Mouse (Mus musculus) liver, embryonic 14 days (tissue): ENCODE data around the gene Gstcd. TPM values are rescaled to one million over a fixed set of nuclear protein-coding genes. Genes with fewer than 3 reads are reported as not detected.

ENCODE experiments used
- polyA plus RNA-seq: library from polyadenylated mRNA; depleted of rRNA; stranded (reverse); fragments of >200 nt; gene quantifications from 2 replicates; pipeline ENCODE4 v1.2.3, GENCODE M21; 2012; rRNA removed

The Gstcd gene
- 5.7 and 6.2 TPM in 2 replicates for polyA plus RNA-seq

DNA sequence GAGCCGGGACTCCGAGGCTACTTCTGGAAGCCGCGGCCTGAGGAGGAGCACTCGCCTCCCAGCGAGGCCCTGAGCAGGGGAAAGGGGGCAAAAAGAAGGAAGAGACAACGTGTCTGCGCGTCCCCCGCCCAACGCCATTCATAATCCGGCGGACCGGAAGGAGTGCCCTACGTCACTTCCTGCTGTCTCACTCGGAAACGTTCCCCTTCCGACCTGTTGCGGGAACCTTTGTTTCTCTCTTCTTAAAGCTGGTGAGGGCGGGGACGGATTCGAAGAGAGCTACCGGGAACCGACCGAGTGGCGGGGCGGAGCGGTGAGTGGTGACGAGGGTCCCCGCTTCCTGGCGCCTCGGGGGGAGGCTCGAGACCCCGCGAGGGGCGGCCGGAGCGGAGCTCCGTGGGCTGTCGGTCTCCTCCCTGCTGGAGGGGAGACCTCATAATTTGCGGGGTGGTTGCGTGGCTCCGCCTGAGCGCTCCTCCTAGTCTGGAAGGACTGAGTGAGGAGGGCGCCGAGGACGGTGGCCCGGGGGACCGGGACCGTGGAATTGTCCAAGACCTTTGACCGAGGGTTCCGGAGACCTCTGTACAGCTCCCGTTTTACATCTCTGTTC is at the start of gene Gstcd, which contains the start of gene Ints12:
TSS of gene Gstcd (minus strand) at position 370 of the 610 bp plus-strand sequence.
TSS of gene Ints12 (plus strand) at position 177 of the 610 bp plus-strand sequence.

DNA sequence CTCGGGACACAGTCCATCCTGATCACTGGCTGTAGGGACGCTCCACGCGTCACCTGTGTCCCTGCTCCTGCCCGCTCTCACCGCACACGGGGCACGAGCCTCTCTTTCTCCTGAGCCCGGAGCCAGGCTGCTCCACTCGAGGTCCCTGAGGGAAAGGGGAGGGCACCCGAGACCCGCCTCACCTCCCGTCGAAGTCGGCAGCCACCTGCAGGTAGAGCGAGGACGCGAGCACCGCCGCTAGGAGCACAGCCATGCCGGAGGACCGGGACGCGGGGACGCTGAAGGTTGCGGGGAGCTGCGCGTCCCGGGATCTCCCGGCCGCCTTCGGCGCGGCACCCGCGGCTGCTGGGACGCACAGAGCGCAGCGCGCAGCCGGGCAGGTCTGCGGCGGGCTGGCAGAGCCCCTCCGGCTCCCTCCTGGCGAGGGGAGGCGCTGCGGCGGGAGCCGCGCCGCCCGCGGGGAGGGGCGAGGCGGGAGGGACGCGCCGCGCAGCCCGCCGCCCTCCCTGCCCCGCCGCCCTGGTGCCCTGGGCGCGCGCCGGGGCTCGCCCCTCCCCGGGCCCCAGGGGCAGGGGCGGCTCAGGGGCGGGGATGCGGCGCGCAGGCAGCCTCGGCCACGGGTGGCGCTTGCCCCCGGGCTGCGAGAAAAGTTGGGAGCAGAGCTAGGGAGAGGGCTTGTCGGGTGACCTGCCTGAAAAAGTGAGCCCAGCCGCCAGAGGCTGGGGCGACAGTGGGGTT is 141.9 kb downstream of the Gstcd start, which contains the start of gene Npnt:
TSS of gene Npnt (minus strand) at position 501 of the 738 bp plus-strand sequence.

Other genes starting within 250 kb of the Gstcd start
- 0.95 and 1.2 TPM in 2 replicates for gene Npnt, start 141.7 kb downstream of the Gstcd start, polyA plus RNA-seq
- gene Ints12, start 193 bp downstream of the Gstcd start, polyA plus RNA-seq = 5.8 and 6.9 TPM in 2 replicates
- 0.01 TPM in 1 of 2 replicates, not detected in the other for gene Arhgef38, start 142.9 kb upstream of the Gstcd start, polyA plus RNA-seq
- gene Ppa2, start 218.1 kb upstream of the Gstcd start, polyA plus RNA-seq = 20.4 and 20.6 TPM in 2 replicates